In genomic region chr15:7810556-7811252, GRCm38 (mm10) we compare ENCODE assay signal across 8 mouse cellular contexts. TPM values are rescaled to one million over a fixed set of nuclear protein-coding genes. Genes with fewer than 3 reads are reported as not detected.
DNase-seq lines count a peak whose midpoint lies in the region; ATAC-seq and TF ChIP-seq lines count a peak whose summit lies in the region.

Gene Gdnf, plus strand, starts transcription at chr15:7810846.

- peak within 1 kb of the TSS; percentile 46 for H3K4me3 ChIP-seq in brown adipose tissue, adult 24 weeks (ENCODE audit: insufficient read depth, low read depth, low read length)
- peak within 1 kb of the TSS; percentile 70 for H3K4me3 ChIP-seq in heart, embryonic 10.5 days
- H3K4me3 ChIP-seq in myocyte = peak within 1 kb of the TSS; percentile 41

- no peak within 1 kb of the TSS for H3K27ac ChIP-seq in brown adipose tissue, adult 24 weeks (replicated peaks; ENCODE audit: low read depth, low read length)
- H3K27ac ChIP-seq in heart, embryonic 10.5 days = peak within 1 kb of the TSS; percentile 75

- H3K4me2 ChIP-seq in myocyte (ENCODE audit: low read depth) = peak within 1 kb of the TSS; percentile 99

- no peaks in the 10 kb centered on the region for H3K36me3 ChIP-seq in heart, embryonic 10.5 days
- H3K36me3 ChIP-seq in myocyte (ENCODE audit: control insufficient read depth, insufficient read depth) = no peaks in the 10 kb centered on the region

- peak; percentile 62 for TF ChIP-seq POLR2A in myocyte (IDR thresholded peaks at IDR 0.05; ENCODE audit: insufficient read length, low read depth)

- intact Hi-C loops in left cerebral cortex, postnatal 25 days (cut with DNase I) = no loop called here

- peak; percentile 6 to 15 for DNase-seq in left cerebral cortex, postnatal 25 days (ENCODE audit: low spot score in 2 of 2)
- no peak for DNase-seq in left cerebral cortex, adult 11 months (ENCODE audit: low spot score)
- no peak for DNase-seq in heart, embryonic 10.5 days (ENCODE audit: low spot score)
- DNase-seq in kidney, postnatal 14 days = peak; percentile 21
- no peak for DNase-seq in urinary bladder, postnatal 36 days (ENCODE audit: low spot score in 2 of 2)

- H3K27me3 ChIP-seq in heart, embryonic 10.5 days (ENCODE audit: insufficient read depth, poor library complexity, severe bottlenecking) = peaks cover 100% of the 10 kb centered on the region
- H3K27me3 ChIP-seq in myocyte (ENCODE audit: control insufficient read depth, insufficient read depth, insufficient read length) = no peaks in the 10 kb centered on the region

- peak within 1 kb of the TSS; percentile 74 for H3ac ChIP-seq in myocyte (ENCODE audit: control insufficient read depth, insufficient read length)

- peaks cover 5% of the 10 kb centered on the region for H3K79me2 ChIP-seq in myocyte (ENCODE audit: control insufficient read depth, insufficient read depth)

- H3K4me1 ChIP-seq in brown adipose tissue, adult 24 weeks (ENCODE audit: control insufficient read depth, insufficient read depth, insufficient read length, low read length) = no peaks in the 10 kb centered on the region
- peaks cover 49% of the 10 kb centered on the region for H3K4me1 ChIP-seq in heart, embryonic 10.5 days

- ATAC-seq in megakaryocyte progenitor cell, adult 5-6 weeks (replicated peaks; ENCODE audit: poor library complexity) = no peak

- under 1% methylated on average over 63 of the region's 73 CpGs for WGBS in heart, embryonic 10.5 days

- no peaks in the 10 kb centered on the region for H3K9me3 ChIP-seq in heart, embryonic 10.5 days

TF ChIP-seq in myocyte, 11 proteins besides CTCF, POLR2A, EP300 and RAD21:
- TF ChIP-seq MYOG (IDR thresholded peaks at IDR 0.05; ENCODE audit: control insufficient read depth in 1 of 3, insufficient read depth in 1 of 3, insufficient read length in 2 of 3, low read depth in 2 of 3) (no peak), TCF12 (IDR thresholded peaks at IDR 0.05; ENCODE audit: insufficient read depth, poor library complexity, severe bottlenecking) (no peak), SRF (IDR thresholded peaks at IDR 0.05; ENCODE audit: control insufficient read depth, insufficient read length, low read depth) (no peak), MAX (IDR thresholded peaks at IDR 0.05; ENCODE audit: low read depth) (no peak), POLR2AphosphoS2 (IDR thresholded peaks at IDR 0.05; ENCODE audit: insufficient read length, low read depth) (no peak), E2F4 (IDR thresholded peaks at IDR 0.05; ENCODE audit: insufficient read depth) (no peak), USF1 (IDR thresholded peaks at IDR 0.05; ENCODE audit: low read depth) (no peak), MYOD1 (IDR thresholded peaks at IDR 0.05; ENCODE audit: control insufficient read depth in 1 of 3, insufficient read length in 2 of 3, low read depth in 2 of 3) (no peak), REST (IDR thresholded peaks at IDR 0.05; ENCODE audit: insufficient read depth, insufficient read length) (no peak), CEBPB (IDR thresholded peaks at IDR 0.05; ENCODE audit: insufficient read depth, poor library complexity, severe bottlenecking) (no peak), TCF3 (IDR thresholded peaks at IDR 0.05; ENCODE audit: insufficient read length, low read depth) (no peak)

RNA-seq across cellular contexts. Expression of gene Gdnf, which starts in this region (rescaled TPM):
- total RNA-seq in left cerebral cortex, postnatal 25 days (2021) = under 1 TPM; 0.14 to 0.71 TPM
- not detected in 2 replicates for polyA plus RNA-seq in brown adipose tissue, adult 24 weeks (2012; ENCODE audit: insufficient read depth, insufficient read length, missing spikeins)
- polyA plus RNA-seq in heart, embryonic 10.5 days (2016; fragmentation: Nextera tagmentation; extraction: Ambion mirVana) = 0.14 and 0.30 TPM in 2 replicates
- polyA plus RNA-seq in myocyte (2012; fragmentation: generic; extraction: Trizol) = 2.8 TPM
- total RNA-seq in megakaryocyte progenitor cell, adult 5-6 weeks (2015) = not detected in 2 replicates
- total RNA-seq in megakaryocyte progenitor cell, adult 5-6 weeks (2017) = not detected in 2 replicates

Comparison
In these comparisons a context has a peak if more than half of its experiments do, and no peak if none do; other contexts are left out.
1. Peak in DNase-seq in left cerebral cortex, postnatal 25 days; RNA of the gene not detected or under 1 TPM.